Mouse (Mus musculus): ENCODE measurements around the gene Frem2. TPM values are rescaled to one million over a fixed set of nuclear protein-coding genes. Genes with fewer than 3 reads are reported as not detected.

The Frem2 gene
- polyA plus RNA-seq, 1 experiment from 2014 or later: 10.2 TPM

GRCm38 (mm10) chr3:53472061-53472460 lies 185.1 kb downstream of the Frem2 start:
- H3K4me2 ChIP-seq (ENCODE audit: low read depth, low read length): no peak overlapping the region
- peaks cover 38% of the 10 kb centered on the region for H3K36me3 ChIP-seq (ENCODE audit: control insufficient read depth, insufficient read depth, low read length)
- no peak overlapping the region for H3K27ac ChIP-seq (ENCODE audit: low read length)
- no peak for ATAC-seq (ENCODE audit: low read depth)
- no peak overlapping the region for H3K4me3 ChIP-seq (ENCODE audit: low read length)
- H3K9me3 ChIP-seq (ENCODE audit: control insufficient read depth, low read length): no peaks in the 10 kb centered on the region
- no peaks in the 10 kb centered on the region; the same call in 1 of the 2 replicates for H3K4me1 ChIP-seq (replicated peaks; ENCODE audit: control insufficient read depth, insufficient read depth, low read length)
- no peaks in the 10 kb centered on the region for H3K27me3 ChIP-seq (ENCODE audit: control insufficient read depth, insufficient read depth, low read depth, low read length)
- WGBS: 91% methylated on average over 5 of the region's 5 CpGs
- no peak overlapping the region for H3K9ac ChIP-seq (ENCODE audit: low read length)

- Histone ChIP-seq H3K4me1 (replicated peaks; ENCODE audit: control insufficient read depth, insufficient read depth, low read length) (peaks cover 11% of the 10 kb centered on the region), H3K9me3 (ENCODE audit: control insufficient read depth, low read length) (no peaks in the 10 kb centered on the region), H3K27ac (ENCODE audit: low read length) (no peak overlapping the region), H3K4me3 (ENCODE audit: low read length) (no peak overlapping the region), H3K36me3 (ENCODE audit: control insufficient read depth, insufficient read depth, low read length) (peaks cover 26% of the 10 kb centered on the region), H3K9ac (ENCODE audit: low read length) (no peak overlapping the region), H3K4me2 (ENCODE audit: low read depth, low read length) (no peak overlapping the region), H3K27me3 (ENCODE audit: control insufficient read depth, insufficient read depth, low read depth, low read length) (no peaks in the 10 kb centered on the region)
- ATAC-seq (ENCODE audit: low read depth): no peak
- 85% methylated on average over 5 of the region's 5 CpGs for WGBS
Observed at GRCm38 (mm10) chr3:53469650-53470049, 187.5 kb downstream of the Frem2 start.

GRCm38 (mm10) chr3:53467356-53467755 lies 189.8 kb downstream of the Frem2 start:
- no peak overlapping the region for H3K9ac ChIP-seq (ENCODE audit: low read length)
- no peak for ATAC-seq (ENCODE audit: low read depth)
- peaks cover 14% of the 10 kb centered on the region for H3K4me1 ChIP-seq (replicated peaks; ENCODE audit: control insufficient read depth, insufficient read depth, low read length)
- H3K4me2 ChIP-seq (ENCODE audit: low read depth, low read length): no peak overlapping the region
- H3K27ac ChIP-seq (ENCODE audit: low read length): no peak overlapping the region
- no peaks in the 10 kb centered on the region for H3K27me3 ChIP-seq (ENCODE audit: control insufficient read depth, insufficient read depth, low read depth, low read length)
- H3K4me3 ChIP-seq (ENCODE audit: low read length): no peak overlapping the region
- WGBS: 55% methylated on average over 4 of the region's 5 CpGs
- H3K9me3 ChIP-seq (ENCODE audit: control insufficient read depth, low read length): no peaks in the 10 kb centered on the region
- peaks cover 11% of the 10 kb centered on the region; the same call in 1 of the 2 replicates for H3K36me3 ChIP-seq (ENCODE audit: control insufficient read depth, insufficient read depth, low read length)

DNA sequence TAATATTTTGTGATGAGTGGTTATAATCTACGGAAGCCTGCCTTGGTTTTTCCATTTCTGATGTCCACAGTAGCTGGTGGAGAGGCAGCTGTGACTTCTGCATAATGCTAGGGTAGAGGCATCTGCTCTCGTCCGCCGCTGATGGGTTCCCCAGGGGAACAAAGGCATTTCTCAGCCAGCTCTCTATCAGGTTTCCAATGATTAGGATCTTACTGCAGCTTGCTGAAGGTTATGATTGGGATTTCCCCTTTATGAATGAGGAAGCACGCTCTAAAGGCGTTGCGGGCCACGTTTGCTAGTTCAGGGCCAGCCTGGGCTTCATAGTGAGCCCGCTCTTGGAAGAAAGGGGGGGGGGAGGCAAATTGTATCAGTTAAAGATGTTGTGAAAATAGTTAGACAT lies 190.7 kb downstream of the Frem2 start:
- Histone ChIP-seq H3K9me3 (ENCODE audit: control insufficient read depth, low read length) (no peaks in the 10 kb centered on the region), H3K9ac (ENCODE audit: low read length) (0 out of 2 replicates have a peak overlapping the region, but pooled peaks have one; percentile 8)

GRCm38 (mm10) chr3:53465330-53465729 lies 191.8 kb downstream of the Frem2 start:
- 31% methylated on average over 6 of the region's 6 CpGs for WGBS
- peak overlapping the region; percentile 47 for H3K9ac ChIP-seq (ENCODE audit: low read length)
- ATAC-seq (ENCODE audit: low read depth): no peak
- H3K9me3 ChIP-seq (ENCODE audit: control insufficient read depth, low read length): no peaks in the 10 kb centered on the region
- no peaks in the 10 kb centered on the region for H3K27me3 ChIP-seq (ENCODE audit: control insufficient read depth, insufficient read depth, low read depth, low read length)
- H3K4me1 ChIP-seq (replicated peaks; ENCODE audit: control insufficient read depth, insufficient read depth, low read length): peaks cover 23% of the 10 kb centered on the region
- H3K36me3 ChIP-seq (ENCODE audit: control insufficient read depth, insufficient read depth, low read length): peaks cover 4% of the 10 kb centered on the region; the same call in 1 of the 2 replicates
- H3K4me3 ChIP-seq (ENCODE audit: low read length): peak overlapping the region; percentile 32
- H3K27ac ChIP-seq (ENCODE audit: low read length): no peak overlapping the region
- peak overlapping the region; percentile 71 for H3K4me2 ChIP-seq (ENCODE audit: low read depth, low read length)

More for the DNA sequence above, 190.7 kb downstream of the Frem2 start:
- H3K4me3 ChIP-seq (ENCODE audit: low read length): no peak overlapping the region
- H3K27ac ChIP-seq (ENCODE audit: low read length): no peak overlapping the region
- peaks cover 5% of the 10 kb centered on the region; the same call in 1 of the 2 replicates for H3K36me3 ChIP-seq (ENCODE audit: control insufficient read depth, insufficient read depth, low read length)
- ATAC-seq (ENCODE audit: low read depth): no peak
- no peaks in the 10 kb centered on the region for H3K27me3 ChIP-seq (ENCODE audit: control insufficient read depth, insufficient read depth, low read depth, low read length)
- H3K4me2 ChIP-seq (ENCODE audit: low read depth, low read length): no peak overlapping the region
- H3K4me1 ChIP-seq (replicated peaks; ENCODE audit: control insufficient read depth, insufficient read depth, low read length): peaks cover 18% of the 10 kb centered on the region
- WGBS: 72% methylated on average over 9 of the region's 9 CpGs

- WGBS: under 1% methylated on average over 20 of the region's 20 CpGs
- H3K9me3 ChIP-seq (ENCODE audit: control insufficient read depth, low read length): no peaks in the 10 kb centered on the region
- H3K27me3 ChIP-seq (ENCODE audit: control insufficient read depth, insufficient read depth, low read depth, low read length): no peaks in the 10 kb centered on the region
- peak overlapping the region; percentile 71 for H3K4me2 ChIP-seq (ENCODE audit: low read depth, low read length)
- peak overlapping the region; percentile 80 for H3K9ac ChIP-seq (ENCODE audit: low read length)
- H3K4me3 ChIP-seq (ENCODE audit: low read length): peak overlapping the region; percentile 99
- ATAC-seq (ENCODE audit: low read depth): no peak
- peaks cover 27% of the 10 kb centered on the region for H3K4me1 ChIP-seq (replicated peaks; ENCODE audit: control insufficient read depth, insufficient read depth, low read length)
- H3K27ac ChIP-seq (ENCODE audit: low read length): no peak overlapping the region
- H3K36me3 ChIP-seq (ENCODE audit: control insufficient read depth, insufficient read depth, low read length): peaks cover 5% of the 10 kb centered on the region; the same call in 1 of the 2 replicates
Observed at GRCm38 (mm10) chr3:53464146-53464698, 192.9 kb downstream of the Frem2 start.

Other genes starting within 250 kb of the Frem2 start
- 8.1 and 8.9 TPM in 2 replicates for gene Nhlrc3, start 194.0 kb downstream of the Frem2 start, polyA plus RNA-seq (2015; fragmentation: Nextera tagmentation; extraction: Ambion mirVana)
- 16.2 and 17.1 TPM in 2 replicates for gene Proser1, start 193.7 kb downstream of the Frem2 start, polyA plus RNA-seq (2015; fragmentation: Nextera tagmentation; extraction: Ambion mirVana)
- not detected in 2 replicates for gene Stoml3, start 168.7 kb downstream of the Frem2 start, polyA plus RNA-seq (2015; fragmentation: Nextera tagmentation; extraction: Ambion mirVana)
- not detected in 2 replicates for gene Gm10985, start 187.7 kb upstream of the Frem2 start, polyA plus RNA-seq (2015; fragmentation: Nextera tagmentation; extraction: Ambion mirVana)
- 97.7 and 103 TPM in 2 replicates for gene Ufm1, start 206.5 kb upstream of the Frem2 start, polyA plus RNA-seq (2015; fragmentation: Nextera tagmentation; extraction: Ambion mirVana)

All from lung, embryonic 16.5 days (tissue).